Mouse (Mus musculus): ENCODE results near the gene Scrn2.

DNA sequence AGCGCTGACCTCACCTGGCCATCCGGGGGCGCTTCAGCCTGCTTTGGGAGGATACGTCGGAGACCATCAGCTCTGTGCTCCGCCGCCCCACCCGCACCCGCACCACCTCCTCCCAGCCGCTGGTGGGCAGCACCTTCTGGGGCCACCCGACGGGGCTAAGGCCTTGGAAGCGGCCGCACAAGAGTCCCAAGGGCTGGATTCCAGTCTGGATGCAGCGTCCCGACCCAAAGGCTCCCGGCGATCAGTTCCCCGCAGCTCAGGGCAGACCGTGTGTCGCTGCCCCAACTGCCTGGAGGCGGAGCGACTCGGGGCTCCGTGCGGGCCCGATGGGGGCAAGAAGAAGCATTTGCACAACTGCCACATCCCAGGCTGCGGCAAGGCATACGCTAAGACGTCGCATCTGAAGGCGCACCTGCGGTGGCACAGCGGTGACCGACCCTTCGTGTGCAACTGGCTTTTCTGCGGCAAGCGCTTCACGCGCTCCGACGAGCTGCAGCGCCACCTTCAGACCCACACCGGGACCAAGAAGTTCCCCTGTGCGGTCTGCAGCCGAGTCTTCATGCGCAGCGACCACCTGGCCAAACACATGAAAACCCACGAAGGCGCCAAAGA lies 7.8 kb upstream of the Scrn2 start:
- TF ChIP-seq POLR2A (IDR thresholded peaks at IDR 0.05; ENCODE audit: borderline replicate concordance, extremely low read depth, insufficient read depth, insufficient read length, poor library complexity, severe bottlenecking) (no peak), CTCF (IDR thresholded peaks at IDR 0.05; ENCODE audit: borderline replicate concordance, extremely low read depth, insufficient read depth, insufficient read length) (peak; percentile 76)

Measured in brain, embryonic 14.5 days (tissue).